Mouse (Mus musculus) stomach, embryonic 14.5 days (tissue): ENCODE measurements around the gene Shank1. TPM values are rescaled to one million over a fixed set of nuclear protein-coding genes. Genes with fewer than 3 reads are reported as not detected.
A peak's percentile ranks its signal among the peaks of the same experiment; 100 is the strongest.

Experiments
- ATAC-seq: fragments of 200-750 bp; cut with Nextera tagmentation; 2 replicates; pipeline ENCODE4 v1.8.0; 2017; ENCODE audit warnings: low read depth, moderate TSS enrichment; ENCODE audit not compliant: insufficient number of reproducible peaks, insufficient read depth, low FRiP score
- H3K27ac ChIP-seq: fragments of 300-500 bp; sonication (generic); 2 replicates; pipeline ENCODE4 v1.5.1; 2014; ENCODE audit warnings: mild to moderate bottlenecking, low read length, moderate library complexity, mixed read lengths
- H3K27me3 ChIP-seq: fragments of 300-500 bp; sonication (generic); 2 replicates; pipeline ENCODE4 v1.6.1; 2014; ENCODE audit warnings: low read length, control low read depth, mixed read lengths; ENCODE audit not compliant: control insufficient read depth, insufficient read depth
- H3K36me3 ChIP-seq: fragments of 300-500 bp; sonication (generic); 2 replicates; pipeline ENCODE4 v1.6.1; 2014; ENCODE audit warnings: mild to moderate bottlenecking, control low read depth, low read length, moderate library complexity, mixed read lengths; ENCODE audit not compliant: control insufficient read depth, insufficient read depth
- H3K4me1 ChIP-seq: fragments of 300-500 bp; sonication (generic); 2 replicates; pipeline ENCODE4 v1.6.1; 2014; ENCODE audit warnings: low read length, control low read depth, mixed read lengths; ENCODE audit not compliant: control insufficient read depth, insufficient read depth
- H3K4me2 ChIP-seq: fragments of 300-500 bp; sonication (generic); replicated peaks from 2 replicates; pipeline ENCODE4 v1.6.1; 2014; ENCODE audit warnings: low read depth, low read length, control low read depth
- H3K4me3 ChIP-seq: fragments of 300-500 bp; sonication (generic); 2 replicates; pipeline ENCODE4 v1.5.1; 2014; ENCODE audit warnings: low read depth, low read length, control low read depth
- H3K9ac ChIP-seq: fragments of 300-500 bp; sonication (generic); replicated peaks from 2 replicates; pipeline ENCODE4 v1.6.1; 2014; ENCODE audit warnings: low read depth, mild to moderate bottlenecking, control low read depth, low read length, moderate library complexity, mixed read lengths
- H3K9me3 ChIP-seq: fragments of 300-500 bp; sonication (generic); 2 replicates; pipeline ENCODE4 v1.6.1; 2016; ENCODE audit warnings: low read depth, low read length, control low read depth; ENCODE audit not compliant: control insufficient read depth
- WGBS: fragments of 180-500 bp; shearing (Covaris S2); extraction: QIAGEN DNeasy Blood & Tissue Kit; methylation state at CpG from one replicate; pipeline ENCODE4 v1.1.7; 2014; 5-methylcytosine and 5-hydroxymethylcytosine counted together
- polyA plus RNA-seq: library from polyadenylated mRNA; unstranded; fragments of >200 nt; fragmentation: Nextera tagmentation; extraction: Ambion mirVana; gene quantifications from 2 replicates; pipeline ENCODE4 v1.2.1, GENCODE M21; 2014

Gene Shank1
- polyA plus RNA-seq, 1 experiment from 2014 or later, result 4.5 TPM

DNA sequence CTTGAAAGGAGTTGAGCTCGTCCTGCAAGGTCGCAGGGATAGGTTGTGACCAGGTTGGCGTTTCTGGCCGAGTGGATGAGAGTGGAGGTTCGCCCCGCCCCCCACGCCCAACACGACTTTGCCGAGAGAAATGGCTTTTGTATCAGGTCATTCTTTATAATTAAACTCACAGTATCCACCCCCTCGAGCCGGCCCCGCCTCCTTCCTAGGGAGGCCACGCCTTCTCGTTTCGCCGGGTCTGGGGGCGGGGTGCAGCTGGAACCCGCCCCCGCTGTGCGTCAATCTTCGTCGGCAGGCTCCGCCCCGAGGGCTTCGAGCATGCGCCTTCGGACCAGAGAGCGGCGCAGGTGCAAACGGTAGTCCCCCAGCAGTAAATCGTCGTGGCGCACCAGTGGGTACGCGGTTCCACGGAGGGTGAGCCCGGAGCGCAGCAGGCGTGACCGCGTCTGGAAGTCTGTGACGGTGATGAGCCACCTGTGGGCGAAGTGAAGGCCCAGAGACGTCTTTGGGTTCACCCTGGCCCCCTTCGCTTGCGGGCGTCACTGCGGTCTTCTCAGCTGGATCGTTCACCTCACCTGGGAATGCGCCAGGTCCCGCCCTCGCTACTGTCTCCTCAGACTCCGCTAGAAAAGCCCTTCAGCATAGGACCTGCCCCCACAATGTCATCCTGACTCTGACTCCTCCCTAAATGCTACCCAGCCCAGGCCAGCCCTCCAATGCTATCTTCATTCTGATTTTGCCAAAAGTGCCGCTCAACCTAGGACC lies 50.0 kb downstream of the Shank1 start:
- H3K9ac ChIP-seq, result no peak overlapping the region; the same call in 1 of the 2 replicates
- ATAC-seq, result peak; percentile 76
- H3K36me3 ChIP-seq, result no peaks in the 10 kb centered on the region
- H3K4me3 ChIP-seq, result peak overlapping the region; percentile 43
- WGBS, result 1% methylated on average over 54 of the region's 54 CpGs
- peaks cover 15% of the 10 kb centered on the region for H3K27me3 ChIP-seq
- no peak overlapping the region for H3K27ac ChIP-seq
- H3K4me1 ChIP-seq, result peaks cover 13% of the 10 kb centered on the region; the same call in 1 of the 2 replicates
- peak overlapping the region; percentile 86 for H3K4me2 ChIP-seq
- H3K9me3 ChIP-seq, result no peaks in the 10 kb centered on the region

DNA sequence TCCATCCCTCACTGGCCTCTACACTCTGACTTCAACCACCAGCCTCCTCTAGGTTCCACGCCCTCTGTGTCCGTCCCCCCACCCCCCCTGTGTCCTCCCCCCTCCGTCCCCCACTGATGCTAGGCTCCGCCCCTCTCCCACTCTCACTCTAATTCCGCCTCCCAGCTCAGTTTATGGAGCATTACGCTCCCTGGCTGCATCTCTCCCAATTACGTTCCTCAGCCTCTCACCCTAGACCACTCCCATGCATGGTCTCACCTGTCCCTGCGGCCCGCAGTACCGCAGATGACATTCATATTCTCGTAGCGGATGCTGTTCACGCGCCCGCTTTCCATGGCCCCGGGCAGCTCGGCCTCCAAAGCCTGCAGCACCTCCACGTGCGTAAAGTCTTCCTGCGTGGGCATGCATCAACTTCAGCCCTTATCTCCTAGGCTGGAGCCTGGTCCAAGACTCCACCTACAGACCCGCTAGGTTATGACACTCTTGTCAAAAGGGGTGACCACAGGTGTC lies 50.8 kb downstream of the Shank1 start:
- WGBS, result 9% methylated on average over 21 of the region's 21 CpGs
- Histone ChIP-seq H3K9me3 (no peaks in the 10 kb centered on the region), H3K36me3 (no peaks in the 10 kb centered on the region), H3K9ac (no peak overlapping the region), H3K4me1 (peaks cover 13% of the 10 kb centered on the region; the same call in 1 of the 2 replicates), H3K27me3 (peaks cover 7% of the 10 kb centered on the region), H3K27ac (no peak overlapping the region), H3K4me3 (peak overlapping the region; percentile 43; the same call in 1 of the 2 replicates), H3K4me2 (peak overlapping the region; percentile 86)
- no peak for ATAC-seq

DNA sequence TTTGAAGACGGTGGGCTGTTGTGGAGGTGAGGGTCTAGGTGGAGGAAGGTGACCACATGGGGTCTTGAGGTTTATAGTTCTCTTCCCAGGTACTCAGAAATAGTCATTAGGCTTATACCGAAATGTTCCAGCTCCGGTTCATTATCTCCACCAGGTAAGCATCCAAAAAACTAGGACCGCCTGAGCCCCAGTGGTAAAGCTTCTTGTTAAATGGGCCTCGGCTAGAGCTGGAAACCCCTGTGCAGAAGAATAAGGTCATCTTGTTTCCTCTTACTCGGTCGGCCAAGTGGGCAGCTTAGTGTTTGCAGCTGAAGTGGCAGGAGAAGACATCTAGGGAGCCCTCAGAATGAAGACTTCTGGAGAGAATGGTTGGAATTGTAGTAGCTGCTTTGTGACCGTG lies 62.6 kb downstream of the Shank1 start:
- Histone ChIP-seq H3K4me2 (no peak overlapping the region), H3K4me1 (peaks cover 4% of the 10 kb centered on the region; the same call in 1 of the 2 replicates), H3K9me3 (no peaks in the 10 kb centered on the region), H3K36me3 (no peaks in the 10 kb centered on the region), H3K4me3 (no peak overlapping the region), H3K27ac (no peak overlapping the region), H3K9ac (no peak overlapping the region), H3K27me3 (no peaks in the 10 kb centered on the region)
- ATAC-seq, result no peak
- 91% methylated on average over 8 of the region's 8 CpGs for WGBS

DNA sequence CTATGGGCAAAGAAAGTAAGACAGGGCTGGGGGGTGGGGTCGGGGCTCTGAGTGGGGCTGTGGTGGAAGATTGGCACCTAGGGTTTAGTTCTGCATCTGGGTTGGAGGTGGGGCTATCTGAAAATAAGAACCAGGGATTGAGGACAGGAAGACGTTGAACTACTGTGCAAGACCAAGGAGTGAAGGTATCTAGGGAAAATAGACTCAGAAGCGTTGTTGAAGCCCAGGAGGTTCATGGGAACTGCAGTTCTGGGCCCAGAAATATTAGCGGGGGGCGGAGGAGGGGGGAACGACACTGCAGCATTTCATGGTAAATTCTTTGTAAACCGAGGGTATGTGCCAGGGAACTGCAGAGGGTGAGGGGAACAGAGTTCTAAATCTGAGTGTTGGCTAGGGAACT lies 63.4 kb downstream of the Shank1 start:
- Histone ChIP-seq H3K36me3 (no peaks in the 10 kb centered on the region), H3K27ac (no peak overlapping the region), H3K27me3 (no peaks in the 10 kb centered on the region), H3K4me2 (peak overlapping the region; percentile 81), H3K9me3 (no peaks in the 10 kb centered on the region), H3K9ac (peak overlapping the region; percentile 34; the same call in 1 of the 2 replicates), H3K4me3 (peak overlapping the region; percentile 58), H3K4me1 (peaks cover 4% of the 10 kb centered on the region; the same call in 1 of the 2 replicates)
- WGBS, result 8% methylated on average over 7 of the region's 7 CpGs
- peak; percentile 5; the same call in 1 of the 2 replicates for ATAC-seq

DNA sequence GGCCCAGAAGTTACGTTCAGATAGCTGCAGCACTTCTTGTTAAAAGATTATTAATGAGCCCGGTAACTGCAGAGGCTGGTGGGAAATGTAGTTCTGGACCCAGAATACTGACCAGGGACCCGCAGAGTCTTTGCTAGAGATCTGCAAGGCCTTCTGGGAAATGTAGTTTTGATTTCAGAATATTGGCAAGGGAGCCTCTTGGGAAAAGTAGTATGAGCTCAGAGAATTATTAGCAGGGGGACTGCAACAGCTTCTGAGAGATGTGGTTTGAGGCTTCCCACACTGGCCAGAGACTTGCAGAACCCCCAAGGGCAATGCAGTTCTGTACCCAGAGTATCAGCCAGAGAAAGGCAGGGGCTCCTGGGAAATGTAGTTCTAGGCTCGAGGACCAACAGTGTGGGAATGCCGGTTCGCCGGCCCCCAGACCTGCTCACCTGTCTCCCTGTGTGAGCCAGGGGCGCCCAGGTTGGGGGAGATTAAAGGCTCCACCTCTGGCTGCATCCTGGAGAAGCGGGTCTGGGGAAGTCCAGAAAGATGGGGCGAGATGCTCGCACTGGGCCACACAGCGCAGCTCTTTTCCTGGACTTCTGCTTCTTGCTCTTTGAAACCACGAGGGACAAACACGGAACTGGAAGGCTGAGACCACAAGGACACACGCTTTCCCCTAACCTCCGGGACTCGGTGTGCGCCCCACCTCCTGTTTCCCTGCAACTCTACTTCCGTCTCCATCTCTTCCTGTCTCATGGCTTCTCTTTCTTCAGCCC lies 64.0 kb downstream of the Shank1 start:
- ATAC-seq, result peak; percentile 91
- Histone ChIP-seq H3K4me3 (peak overlapping the region; percentile 58), H3K27me3 (no peaks in the 10 kb centered on the region), H3K4me2 (peak overlapping the region; percentile 81), H3K9me3 (no peaks in the 10 kb centered on the region), H3K27ac (peak overlapping the region; percentile 61; the same call in 1 of the 2 replicates), H3K36me3 (no peaks in the 10 kb centered on the region), H3K4me1 (peaks cover 4% of the 10 kb centered on the region; the same call in 1 of the 2 replicates), H3K9ac (peak overlapping the region; percentile 60)
- WGBS, result 1% methylated on average over 19 of the region's 19 CpGs

DNA sequence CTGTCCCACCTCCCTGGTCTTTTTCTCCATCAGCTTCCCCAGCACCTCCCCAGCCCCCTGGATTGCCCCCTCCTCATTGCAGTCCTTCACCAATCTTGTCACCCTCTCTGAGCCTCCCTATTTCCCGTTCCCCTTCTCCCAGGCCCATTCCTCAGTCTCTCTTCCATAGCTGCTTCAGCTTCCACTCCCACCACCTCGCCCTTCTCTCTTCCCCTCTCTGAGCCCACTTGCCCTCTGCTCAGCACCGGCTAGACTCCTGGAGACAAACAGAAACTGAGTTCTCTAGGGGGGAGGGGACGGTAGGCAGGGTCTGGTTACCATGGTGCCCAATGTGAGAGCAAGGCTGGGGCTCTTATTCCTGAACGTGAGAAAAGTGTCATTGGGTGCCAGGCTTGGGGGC lies 64.7 kb downstream of the Shank1 start:
- Histone ChIP-seq H3K9ac (peak overlapping the region; percentile 60; the same call in 1 of the 2 replicates), H3K4me2 (peak overlapping the region; percentile 81), H3K4me1 (peaks cover 4% of the 10 kb centered on the region; the same call in 1 of the 2 replicates), H3K4me3 (peak overlapping the region; percentile 58), H3K27ac (peak overlapping the region; percentile 61; the same call in 1 of the 2 replicates), H3K9me3 (no peaks in the 10 kb centered on the region), H3K27me3 (no peaks in the 10 kb centered on the region), H3K36me3 (no peaks in the 10 kb centered on the region)
- 2% methylated on average over 5 of the region's 5 CpGs for WGBS
- no peak for ATAC-seq

DNA sequence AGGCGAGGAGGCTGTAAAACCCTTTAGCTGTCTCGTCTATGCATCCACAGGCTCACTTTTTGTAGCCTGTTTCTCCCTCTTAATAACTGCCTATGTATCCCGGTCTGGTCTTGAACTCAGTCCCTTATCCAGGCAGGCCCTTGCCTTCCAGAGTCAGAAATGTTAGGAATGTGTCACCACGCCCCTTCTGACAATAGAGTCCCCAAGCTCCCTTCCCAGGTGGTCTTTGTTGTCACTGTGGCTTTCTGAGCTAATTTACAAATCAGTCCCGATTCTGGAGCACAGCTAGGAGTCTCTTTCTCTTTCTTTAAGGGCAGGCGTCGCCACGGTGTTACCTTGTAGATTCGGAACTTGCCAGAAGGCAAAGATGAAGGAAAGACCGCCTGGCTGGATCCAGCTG lies 65.2 kb downstream of the Shank1 start:
- WGBS, result 14% methylated on average over 10 of the region's 10 CpGs
- Histone ChIP-seq H3K4me1 (peaks cover 4% of the 10 kb centered on the region; the same call in 1 of the 2 replicates), H3K27me3 (no peaks in the 10 kb centered on the region), H3K4me3 (no peak overlapping the region), H3K36me3 (no peaks in the 10 kb centered on the region), H3K9ac (no peak overlapping the region), H3K27ac (no peak overlapping the region), H3K4me2 (peak overlapping the region; percentile 81), H3K9me3 (no peaks in the 10 kb centered on the region)
- ATAC-seq, result no peak

DNA sequence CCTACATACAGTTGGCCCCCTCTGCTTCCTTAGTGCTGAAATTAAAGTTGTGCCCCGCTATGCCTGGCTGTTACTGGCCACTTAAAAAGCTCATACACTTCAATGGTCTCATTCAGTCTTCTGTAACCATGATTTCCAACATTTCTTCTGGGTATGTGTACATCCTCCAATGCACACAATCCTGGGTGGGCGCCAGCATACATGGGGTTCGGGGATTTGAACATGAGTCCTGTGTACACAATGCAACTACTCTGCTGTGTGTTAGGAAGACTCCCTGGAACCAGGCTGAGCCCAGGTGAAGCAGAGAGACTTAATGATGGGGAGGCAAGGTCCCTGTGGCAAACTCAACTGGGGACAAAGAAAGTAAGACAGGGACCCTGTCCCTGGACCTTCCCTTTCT lies 65.7 kb downstream of the Shank1 start:
- no peak overlapping the region for H3K4me3 ChIP-seq
- WGBS, result 57% methylated on average over 3 of the region's 3 CpGs
- no peaks in the 10 kb centered on the region for H3K9me3 ChIP-seq
- no peak overlapping the region for H3K4me2 ChIP-seq
- H3K36me3 ChIP-seq, result no peaks in the 10 kb centered on the region
- H3K9ac ChIP-seq, result no peak overlapping the region
- H3K4me1 ChIP-seq, result peaks cover 4% of the 10 kb centered on the region; the same call in 1 of the 2 replicates
- no peak overlapping the region for H3K27ac ChIP-seq
- ATAC-seq, result no peak
- no peaks in the 10 kb centered on the region for H3K27me3 ChIP-seq
